Mouse (Mus musculus): ENCODE results near the gene Ascc2. TPM values are rescaled to one million over a fixed set of nuclear protein-coding genes. Genes with fewer than 3 reads are reported as not detected.
A peak's percentile ranks its signal among the peaks of the same experiment; 100 is the strongest.

Gene Ascc2
- total and polyA plus RNA-seq, 3 experiments, result 22.8 to 53.0 (median 27.8) TPM

GRCm38 (mm10) chr11:4721728-4722127 lies 84.2 kb downstream of the Ascc2 start:
- peaks cover 10% of the 10 kb centered on the region; the same call in 1 of the 2 replicates for H3K4me1 ChIP-seq (ENCODE audit: insufficient read depth, low read depth, low read length)
- ATAC-seq (ENCODE audit: extremely low read depth, insufficient number of reproducible peaks, low FRiP score, poor library complexity, severe bottlenecking), result no peak
- no peak for DNase-seq (ENCODE audit: low spot score)
- no peak for TF ChIP-seq TAL1 (conservative IDR thresholded peaks at IDR 0.05; ENCODE audit: low read depth, low read length)
- no peaks in the 10 kb centered on the region for H3K9me3 ChIP-seq (replicated peaks)
- H3K27me3 ChIP-seq (ENCODE audit: insufficient read depth, low read length), result no peaks in the 10 kb centered on the region
- H3K4me3 ChIP-seq (ENCODE audit: low read depth, low read length), result no peak overlapping the region
- peaks cover 78% of the 10 kb centered on the region for H3K36me3 ChIP-seq (replicated peaks)

- no peak for TF ChIP-seq TAL1 (conservative IDR thresholded peaks at IDR 0.05; ENCODE audit: low read depth, low read length)
- no peak for TF ChIP-seq POLR2AphosphoS5 (IDR thresholded peaks at IDR 0.05; ENCODE audit: insufficient replicate concordance, low read depth, low read length)
- TF ChIP-seq CTCF (IDR thresholded peaks at IDR 0.05; ENCODE audit: low read depth, low read length), result no peak
- TF ChIP-seq GATA1 (IDR thresholded peaks at IDR 0.05; ENCODE audit: borderline replicate concordance, low read length), result no peak
- TF ChIP-seq GATA2 (IDR thresholded peaks at IDR 0.05; ENCODE audit: borderline replicate concordance, low read depth, low read length), result no peak
- Histone ChIP-seq H3K9me3 (replicated peaks) (no peaks in the 10 kb centered on the region), H3K36me3 (replicated peaks) (peaks cover 80% of the 10 kb centered on the region), H3K4me1 (ENCODE audit: insufficient read depth, low read depth, low read length) (peaks cover 6% of the 10 kb centered on the region), H3K27me3 (ENCODE audit: insufficient read depth, low read length) (no peaks in the 10 kb centered on the region), H3K4me3 (ENCODE audit: low read depth, low read length) (no peak overlapping the region)
- peak; percentile 56 for DNase-seq (ENCODE audit: low spot score)
- no peak for ATAC-seq (ENCODE audit: extremely low read depth, insufficient number of reproducible peaks, low FRiP score, poor library complexity, severe bottlenecking)
Observed at GRCm38 (mm10) chr11:4729603-4730002, 92.1 kb downstream of the Ascc2 start.

GRCm38 (mm10) chr11:4730096-4730495 lies 92.5 kb downstream of the Ascc2 start:
- ATAC-seq (ENCODE audit: extremely low read depth, insufficient number of reproducible peaks, low FRiP score, poor library complexity, severe bottlenecking) (no peak), DNase-seq (ENCODE audit: low spot score) (no peak)
- Histone ChIP-seq H3K27me3 (ENCODE audit: insufficient read depth, low read length) (no peaks in the 10 kb centered on the region), H3K36me3 (replicated peaks) (peaks cover 80% of the 10 kb centered on the region), H3K9me3 (replicated peaks) (no peaks in the 10 kb centered on the region), H3K4me3 (ENCODE audit: low read depth, low read length) (no peak overlapping the region), H3K4me1 (ENCODE audit: insufficient read depth, low read depth, low read length) (peaks cover 6% of the 10 kb centered on the region)
- TF ChIP-seq TAL1 (conservative IDR thresholded peaks at IDR 0.05; ENCODE audit: low read depth, low read length) (no peak), CTCF (IDR thresholded peaks at IDR 0.05; ENCODE audit: low read depth, low read length) (no peak), GATA1 (IDR thresholded peaks at IDR 0.05; ENCODE audit: borderline replicate concordance, low read length) (no peak), POLR2AphosphoS5 (IDR thresholded peaks at IDR 0.05; ENCODE audit: insufficient replicate concordance, low read depth, low read length) (no peak), GATA2 (IDR thresholded peaks at IDR 0.05; ENCODE audit: borderline replicate concordance, low read depth, low read length) (no peak)

GRCm38 (mm10) chr11:4730913-4731312 lies 93.4 kb downstream of the Ascc2 start:
- no peak for DNase-seq (ENCODE audit: low spot score)
- Histone ChIP-seq H3K9me3 (replicated peaks) (no peaks in the 10 kb centered on the region), H3K27me3 (ENCODE audit: insufficient read depth, low read length) (no peaks in the 10 kb centered on the region), H3K36me3 (replicated peaks) (peaks cover 80% of the 10 kb centered on the region), H3K4me3 (ENCODE audit: low read depth, low read length) (no peak overlapping the region), H3K4me1 (ENCODE audit: insufficient read depth, low read depth, low read length) (peaks cover 6% of the 10 kb centered on the region)
- ATAC-seq (ENCODE audit: extremely low read depth, insufficient number of reproducible peaks, low FRiP score, poor library complexity, severe bottlenecking), result no peak
- no peak for TF ChIP-seq TAL1 (conservative IDR thresholded peaks at IDR 0.05; ENCODE audit: low read depth, low read length)
- TF ChIP-seq CTCF (IDR thresholded peaks at IDR 0.05; ENCODE audit: low read depth, low read length), result no peak
- TF ChIP-seq GATA1 (IDR thresholded peaks at IDR 0.05; ENCODE audit: borderline replicate concordance, low read length), result no peak
- TF ChIP-seq POLR2AphosphoS5 (IDR thresholded peaks at IDR 0.05; ENCODE audit: insufficient replicate concordance, low read depth, low read length), result no peak
- no peak for TF ChIP-seq GATA2 (IDR thresholded peaks at IDR 0.05; ENCODE audit: borderline replicate concordance, low read depth, low read length)

GRCm38 (mm10) chr11:4731781-4732180 lies 94.2 kb downstream of the Ascc2 start:
- no peaks in the 10 kb centered on the region for H3K27me3 ChIP-seq (ENCODE audit: insufficient read depth, low read length)
- TF ChIP-seq POLR2AphosphoS5 (IDR thresholded peaks at IDR 0.05; ENCODE audit: insufficient replicate concordance, low read depth, low read length) (no peak), GATA2 (IDR thresholded peaks at IDR 0.05; ENCODE audit: borderline replicate concordance, low read depth, low read length) (no peak), TAL1 (conservative IDR thresholded peaks at IDR 0.05; ENCODE audit: low read depth, low read length) (no peak), GATA1 (IDR thresholded peaks at IDR 0.05; ENCODE audit: borderline replicate concordance, low read length) (no peak), CTCF (IDR thresholded peaks at IDR 0.05; ENCODE audit: low read depth, low read length) (no peak)
- ATAC-seq (ENCODE audit: extremely low read depth, insufficient number of reproducible peaks, low FRiP score, poor library complexity, severe bottlenecking), result no peak
- peaks cover 78% of the 10 kb centered on the region for H3K36me3 ChIP-seq (replicated peaks)
- DNase-seq (ENCODE audit: low spot score), result no peak
- no peaks in the 10 kb centered on the region for H3K9me3 ChIP-seq (replicated peaks)
- peaks cover 6% of the 10 kb centered on the region for H3K4me1 ChIP-seq (ENCODE audit: insufficient read depth, low read depth, low read length)
- no peak overlapping the region for H3K4me3 ChIP-seq (ENCODE audit: low read depth, low read length)

GRCm38 (mm10) chr11:4734179-4734578 lies 96.6 kb downstream of the Ascc2 start:
- H3K9me3 ChIP-seq (replicated peaks), result no peaks in the 10 kb centered on the region
- no peak for DNase-seq (ENCODE audit: low spot score)
- TF ChIP-seq GATA1 (IDR thresholded peaks at IDR 0.05; ENCODE audit: borderline replicate concordance, low read length) (no peak), POLR2AphosphoS5 (IDR thresholded peaks at IDR 0.05; ENCODE audit: insufficient replicate concordance, low read depth, low read length) (no peak), GATA2 (IDR thresholded peaks at IDR 0.05; ENCODE audit: borderline replicate concordance, low read depth, low read length) (no peak), CTCF (IDR thresholded peaks at IDR 0.05; ENCODE audit: low read depth, low read length) (no peak), TAL1 (conservative IDR thresholded peaks at IDR 0.05; ENCODE audit: low read depth, low read length) (no peak)
- peaks cover 87% of the 10 kb centered on the region for H3K36me3 ChIP-seq (replicated peaks)
- no peak for ATAC-seq (ENCODE audit: extremely low read depth, insufficient number of reproducible peaks, low FRiP score, poor library complexity, severe bottlenecking)
- no peak overlapping the region for H3K4me3 ChIP-seq (ENCODE audit: low read depth, low read length)
- H3K4me1 ChIP-seq (ENCODE audit: insufficient read depth, low read depth, low read length), result peaks cover 6% of the 10 kb centered on the region
- no peaks in the 10 kb centered on the region for H3K27me3 ChIP-seq (ENCODE audit: insufficient read depth, low read length)

Other genes starting within 250 kb of the Ascc2 start
- 63.6 and 85.0 TPM in 2 replicates for gene Hormad2, start 196.6 kb upstream of the Ascc2 start, total RNA-seq (2014; fragmentation: Nextera tagmentation)
- gene Hormad2, start 196.6 kb upstream of the Ascc2 start, total RNA-seq (2017), result 19.9 and 24.6 TPM in 2 replicates
- 3.3 and 8.6 TPM in 2 replicates for gene Hormad2, start 196.6 kb upstream of the Ascc2 start, polyA plus RNA-seq (2012)
- 56.1 and 68.9 TPM in 2 replicates for gene Mtmr3, start 42.9 kb upstream of the Ascc2 start, total RNA-seq (2014; fragmentation: Nextera tagmentation)
- 81.4 and 81.9 TPM in 2 replicates for gene Mtmr3, start 42.9 kb upstream of the Ascc2 start, total RNA-seq (2017)
- 21.7 and 26.4 TPM in 2 replicates for gene Mtmr3, start 42.9 kb upstream of the Ascc2 start, polyA plus RNA-seq (2012)
- not detected in 2 replicates for gene Gm11032, start 17.7 kb upstream of the Ascc2 start, total RNA-seq (2014; fragmentation: Nextera tagmentation)
- gene Gm11032, start 17.7 kb upstream of the Ascc2 start, total RNA-seq (2017), result not detected in 2 replicates
- gene Gm11032, start 17.7 kb upstream of the Ascc2 start, polyA plus RNA-seq (2012), result not detected in 2 replicates
- 95.7 and 142 TPM in 2 replicates for gene Uqcr10, start 66.6 kb downstream of the Ascc2 start, total RNA-seq (2014; fragmentation: Nextera tagmentation)
- gene Uqcr10, start 66.6 kb downstream of the Ascc2 start, total RNA-seq (2017), result 191 and 272 TPM in 2 replicates
- 23.8 and 27.4 TPM in 2 replicates for gene Uqcr10, start 66.6 kb downstream of the Ascc2 start, polyA plus RNA-seq (2012)
- 43.4 and 53.5 TPM in 2 replicates for gene Zmat5, start 66.9 kb downstream of the Ascc2 start, total RNA-seq (2014; fragmentation: Nextera tagmentation)
- gene Zmat5, start 66.9 kb downstream of the Ascc2 start, total RNA-seq (2017), result 11.9 and 16.8 TPM in 2 replicates
- gene Zmat5, start 66.9 kb downstream of the Ascc2 start, polyA plus RNA-seq (2012), result 94.1 and 106 TPM in 2 replicates
- gene Cabp7, start 109.0 kb downstream of the Ascc2 start, total RNA-seq (2014; fragmentation: Nextera tagmentation), result not detected in 2 replicates
- gene Cabp7, start 109.0 kb downstream of the Ascc2 start, total RNA-seq (2017), result not detected in 2 replicates
- not detected in 2 replicates for gene Cabp7, start 109.0 kb downstream of the Ascc2 start, polyA plus RNA-seq (2012)
- 41.9 and 43.3 TPM in 2 replicates for gene Nf2, start 211.8 kb downstream of the Ascc2 start, total RNA-seq (2014; fragmentation: Nextera tagmentation)
- 44.4 and 49.7 TPM in 2 replicates for gene Nf2, start 211.8 kb downstream of the Ascc2 start, total RNA-seq (2017)
- 62.2 and 79.7 TPM in 2 replicates for gene Nf2, start 211.8 kb downstream of the Ascc2 start, polyA plus RNA-seq (2012)
- 16.7 and 36.0 TPM in 2 replicates for gene Nipsnap1, start 236.2 kb downstream of the Ascc2 start, total RNA-seq (2014; fragmentation: Nextera tagmentation)
- 21.8 and 22.5 TPM in 2 replicates for gene Nipsnap1, start 236.2 kb downstream of the Ascc2 start, total RNA-seq (2017)
- gene Nipsnap1, start 236.2 kb downstream of the Ascc2 start, polyA plus RNA-seq (2012), result 24.4 and 25.3 TPM in 2 replicates

All from G1E (cell line).